Mouse (Mus musculus): ENCODE measurements at regions not wholly inside any gene's neighbourhood (a gene's known extent, or its start where the extent isn't known, plus 50 kb on each side); places are given as distances from the start of the nearest gene placed in this dataset.

DNA sequence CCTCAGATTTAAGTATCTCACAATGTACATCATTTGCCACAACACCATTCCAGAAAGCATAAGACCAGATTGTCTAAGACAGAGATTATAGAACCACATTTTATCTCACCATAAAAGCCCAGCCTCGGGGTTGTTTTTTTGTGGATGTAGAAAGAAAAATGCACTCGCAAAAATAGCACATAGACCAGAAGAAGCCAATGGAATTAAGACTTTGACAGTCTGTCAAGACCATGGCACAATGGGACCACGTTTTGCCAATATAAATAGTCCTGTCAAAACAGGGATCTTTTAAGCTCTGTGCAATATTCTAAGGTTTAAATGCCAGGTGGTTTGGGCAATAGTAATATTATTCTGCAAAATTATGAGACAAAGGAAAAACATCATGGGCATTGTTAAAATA, 547.3 kb downstream of the Adgrl2 start:
- no peak for DNase-seq (ENCODE audit: low spot score in 2 of 2)

DNA sequence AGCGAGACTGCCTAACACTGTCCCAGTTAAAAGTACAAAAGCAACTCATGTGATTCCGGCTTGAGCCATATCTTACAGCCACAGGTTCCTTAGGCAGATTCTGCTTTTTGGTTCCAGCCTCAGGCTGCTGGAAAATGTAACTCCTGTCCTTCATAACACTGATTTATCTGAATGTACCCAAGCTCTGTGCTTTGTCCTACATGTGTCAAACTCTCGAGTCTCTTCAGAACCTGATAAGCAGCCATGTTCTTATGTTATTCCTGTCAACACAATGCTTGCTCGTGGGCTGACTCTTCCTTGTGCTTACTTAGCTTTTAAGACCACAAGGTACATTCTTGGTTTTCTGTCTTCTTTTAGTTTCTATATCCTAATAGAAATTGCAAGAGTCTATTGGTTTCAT, 556.3 kb downstream of the Adgrl2 start:
- DNase-seq (ENCODE audit: low spot score in 2 of 2), result no peak

DNA sequence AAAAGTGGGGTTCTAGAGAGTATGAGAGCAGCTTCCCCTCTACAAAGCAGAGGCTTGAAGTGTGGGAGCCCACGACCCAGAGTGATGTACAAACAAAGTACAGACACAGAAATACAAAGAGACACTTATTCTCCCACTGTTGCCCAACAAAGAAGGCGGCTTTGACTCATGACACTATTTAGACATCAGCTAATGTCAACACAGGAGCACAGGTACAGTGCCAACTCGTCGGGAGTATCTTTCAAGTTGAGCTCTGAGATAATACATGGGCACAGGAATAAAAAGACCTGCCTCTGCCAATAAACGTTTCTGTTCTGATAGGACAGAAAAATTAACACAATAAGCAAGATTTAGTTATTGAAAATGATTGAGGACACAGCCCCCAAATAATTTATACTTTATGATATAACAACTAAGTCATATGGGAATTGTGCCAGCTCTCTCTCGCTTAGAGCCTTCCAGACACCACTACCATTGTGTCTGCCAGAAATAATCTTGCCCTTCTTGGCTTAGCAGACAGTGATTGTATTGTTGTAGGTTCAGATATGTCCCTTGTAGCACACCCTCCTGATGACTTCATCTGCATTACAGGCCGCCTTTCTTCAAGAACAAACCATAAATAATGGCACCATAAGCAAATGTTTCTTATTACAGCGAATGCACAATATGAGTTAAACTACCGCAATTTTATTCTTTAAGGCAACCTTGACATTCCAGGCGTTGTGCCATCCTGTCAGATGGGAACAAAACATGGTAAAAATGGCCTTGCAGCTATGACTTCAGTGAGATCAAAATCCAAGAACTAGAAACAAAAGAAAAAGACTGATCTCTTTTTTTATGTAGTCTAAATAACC, 561.1 kb downstream of the Adgrl2 start:
- no peak for DNase-seq (ENCODE audit: low spot score in 2 of 2)

DNA sequence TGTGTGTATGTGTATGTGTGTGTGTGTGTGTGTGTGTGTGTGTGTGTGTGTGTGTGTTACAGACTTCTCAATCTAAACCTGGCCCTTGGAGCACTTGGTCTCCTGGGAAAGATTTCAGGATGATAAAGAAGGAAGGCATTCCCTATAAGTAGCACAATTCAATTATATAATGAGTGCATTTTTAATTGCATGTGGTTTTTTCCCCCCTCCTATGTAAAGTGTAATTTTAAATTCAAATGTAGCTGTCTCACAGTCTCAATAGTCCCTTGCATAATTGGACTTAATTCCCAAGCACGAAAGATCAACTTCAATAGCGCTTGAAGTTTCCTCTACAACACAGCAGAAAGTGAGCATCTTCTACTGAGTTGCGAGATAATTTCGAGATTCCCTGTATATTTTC, 566.3 kb downstream of the Adgrl2 start:
- DNase-seq (ENCODE audit: low spot score in 2 of 2), result no peak

DNA sequence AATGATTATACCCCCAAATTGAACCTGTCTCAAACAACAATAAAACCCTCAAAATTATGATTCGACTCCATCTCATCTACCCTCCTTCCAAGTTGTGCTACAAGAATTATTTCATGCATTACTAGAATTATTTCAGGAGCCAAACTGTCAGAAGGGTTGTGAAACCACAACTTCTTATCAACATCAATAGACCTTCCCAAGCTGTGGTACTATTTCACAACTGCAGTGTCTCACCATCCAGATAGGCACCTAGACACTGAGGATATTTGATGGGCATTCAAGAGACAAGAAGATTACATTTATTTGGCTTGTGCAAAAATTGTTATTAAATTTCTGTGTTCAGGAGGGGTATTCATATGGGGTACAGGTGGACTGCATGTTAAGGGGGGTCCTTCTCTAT, 567.0 kb downstream of the Adgrl2 start:
- DNase-seq (ENCODE audit: low spot score in 2 of 2), result no peak

DNA sequence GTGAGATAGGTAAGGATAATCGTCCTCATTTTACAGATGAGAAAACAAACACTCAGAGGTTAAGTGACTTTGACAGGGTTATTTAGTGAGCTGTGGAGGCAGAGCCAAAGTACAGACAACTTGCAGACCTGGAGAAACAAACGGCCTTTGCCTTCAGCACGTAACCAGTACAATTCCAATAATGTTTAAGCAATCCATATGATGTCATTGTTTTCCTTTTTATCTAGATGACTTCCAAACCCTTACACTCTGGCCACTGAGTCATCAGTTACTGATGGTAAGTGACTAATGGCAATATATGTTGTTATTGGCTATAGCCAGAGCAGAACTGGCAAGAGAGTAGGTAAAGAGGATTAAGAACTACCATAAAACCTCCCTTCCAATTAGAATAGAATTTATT, 567.6 kb downstream of the Adgrl2 start:
- DNase-seq (ENCODE audit: low spot score in 2 of 2), result no peak

DNA sequence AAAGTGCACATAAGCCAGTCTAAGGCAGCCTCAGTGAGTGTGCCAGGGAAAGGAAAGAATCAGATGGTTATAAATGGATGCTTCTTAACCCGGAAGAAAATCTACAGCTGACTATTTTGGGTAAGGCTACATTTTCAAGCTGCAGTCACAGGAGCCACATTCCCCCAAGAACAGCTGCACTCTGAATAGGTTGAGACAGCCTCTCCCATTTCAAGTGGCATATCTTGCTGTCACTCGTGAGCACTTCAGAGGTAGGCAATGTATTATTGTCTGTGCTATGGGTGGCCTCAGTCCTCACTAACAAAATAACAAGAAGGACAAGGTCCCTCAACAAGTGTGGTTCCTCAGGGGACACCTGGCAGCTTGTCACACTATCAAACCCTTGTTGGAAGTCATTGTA, 568.1 kb downstream of the Adgrl2 start:
- DNase-seq (ENCODE audit: low spot score in 2 of 2), result no peak

DNA sequence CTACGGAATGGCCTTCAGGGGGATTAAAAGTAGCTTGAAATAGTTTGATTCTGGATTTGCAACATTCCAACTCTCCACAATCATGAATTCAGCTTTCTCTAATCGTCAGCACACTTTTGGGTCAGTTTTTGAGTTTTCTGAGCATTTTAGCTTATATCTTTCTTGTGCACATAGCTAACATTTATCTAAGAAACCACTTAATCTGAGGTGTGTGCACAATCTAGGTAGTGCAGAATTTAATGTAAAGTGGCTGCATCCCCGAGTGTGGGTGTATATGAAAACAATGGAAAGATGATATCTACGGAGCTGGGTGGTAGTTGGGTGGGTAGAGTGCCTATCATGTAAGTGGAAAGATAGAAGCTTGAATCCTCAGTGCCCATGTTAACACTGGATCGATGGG, 570.1 kb downstream of the Adgrl2 start:
- DNase-seq (ENCODE audit: low spot score in 2 of 2), result no peak

DNA sequence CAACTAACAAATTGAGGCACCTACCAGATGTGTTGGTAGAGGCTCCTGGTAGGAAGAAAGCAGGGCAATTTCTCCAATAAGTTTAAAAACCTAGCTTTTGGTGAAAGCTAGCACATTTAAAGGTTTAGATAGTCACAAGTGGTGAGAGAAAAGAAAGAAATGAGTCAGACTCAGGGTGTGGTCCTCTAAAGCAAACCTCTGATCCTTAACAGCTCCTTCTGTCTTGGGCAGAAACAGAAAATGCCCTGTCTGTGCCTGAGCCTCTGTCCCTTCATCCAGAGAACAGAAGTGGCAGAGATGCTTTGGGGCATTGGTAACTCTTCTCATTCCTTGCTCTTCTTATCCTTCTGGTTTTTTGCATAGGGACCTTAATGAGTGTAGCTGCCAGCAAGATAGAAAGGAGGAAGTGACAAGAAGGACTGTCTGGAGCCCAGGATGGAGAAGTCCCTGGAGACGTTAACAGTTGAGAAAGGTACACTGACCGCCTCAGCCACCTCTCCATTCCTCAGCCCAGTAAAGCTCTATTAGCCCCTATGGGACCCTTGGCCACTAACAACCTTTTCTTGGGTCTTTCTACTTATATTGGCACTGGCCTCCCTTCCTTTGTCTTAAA, 570.8 kb downstream of the Adgrl2 start:
- DNase-seq (ENCODE audit: low spot score in 2 of 2), result no peak

DNA sequence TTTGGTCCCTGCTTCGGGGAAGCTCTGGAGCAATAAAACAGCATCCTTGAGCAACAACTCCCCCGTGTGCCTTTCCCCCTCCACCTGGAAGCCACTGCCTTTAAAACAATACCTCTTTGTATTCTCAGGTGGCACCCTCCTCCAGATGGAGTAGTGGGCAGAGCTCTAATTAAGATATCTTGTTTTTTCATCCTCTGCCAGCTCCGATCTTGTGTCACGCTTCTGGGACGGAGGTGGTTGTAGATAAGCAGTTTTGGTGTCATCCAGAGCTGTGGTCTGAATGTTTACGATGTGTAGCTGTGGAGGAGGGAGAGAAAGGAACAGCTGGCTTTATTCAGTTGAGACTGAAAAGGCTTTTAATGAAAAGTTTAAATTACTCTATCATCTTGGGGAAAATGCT, 572.3 kb downstream of the Adgrl2 start:
- DNase-seq (ENCODE audit: low spot score in 2 of 2), result no peak

DNA sequence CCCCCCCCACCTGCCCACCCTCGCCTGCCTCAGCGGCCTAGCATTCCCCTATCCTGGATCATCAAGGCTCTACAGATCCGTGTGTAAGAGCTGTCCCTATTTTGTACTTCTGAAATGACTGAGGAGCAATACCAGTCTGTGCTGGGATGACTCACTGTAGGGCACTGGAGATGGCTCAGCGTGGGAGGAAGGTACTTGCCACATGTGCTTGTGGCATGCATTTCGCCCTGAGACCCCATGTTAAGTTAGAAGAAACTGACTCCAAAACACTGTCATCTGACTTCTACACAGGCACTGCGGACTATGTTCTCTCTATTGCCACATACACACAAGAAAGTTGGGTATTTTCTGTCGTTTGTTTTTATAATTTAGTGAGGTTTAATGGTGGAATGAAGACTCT, 574.9 kb downstream of the Adgrl2 start:
- DNase-seq (ENCODE audit: low spot score in 2 of 2), result no peak

DNA sequence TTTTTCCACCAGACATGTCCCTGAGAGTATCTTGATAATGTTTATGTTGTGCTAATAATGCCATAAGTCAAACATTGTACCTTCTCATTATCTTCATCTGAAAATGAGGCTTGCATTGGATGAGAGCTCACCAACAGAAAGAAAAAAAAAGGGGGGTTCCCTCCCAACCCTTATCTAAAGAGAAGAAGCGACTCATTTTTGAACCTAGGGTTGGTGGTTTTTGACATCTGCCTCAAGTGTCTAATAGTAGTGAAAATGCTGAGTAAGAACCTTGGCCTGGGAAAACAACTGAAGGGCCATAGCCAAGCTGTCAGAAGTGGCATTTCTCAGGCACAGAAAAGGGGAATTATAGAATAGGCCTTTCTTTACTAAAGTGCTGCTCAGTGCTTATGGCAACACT, 577.3 kb downstream of the Adgrl2 start:
- no peak for DNase-seq (ENCODE audit: low spot score in 2 of 2)

DNA sequence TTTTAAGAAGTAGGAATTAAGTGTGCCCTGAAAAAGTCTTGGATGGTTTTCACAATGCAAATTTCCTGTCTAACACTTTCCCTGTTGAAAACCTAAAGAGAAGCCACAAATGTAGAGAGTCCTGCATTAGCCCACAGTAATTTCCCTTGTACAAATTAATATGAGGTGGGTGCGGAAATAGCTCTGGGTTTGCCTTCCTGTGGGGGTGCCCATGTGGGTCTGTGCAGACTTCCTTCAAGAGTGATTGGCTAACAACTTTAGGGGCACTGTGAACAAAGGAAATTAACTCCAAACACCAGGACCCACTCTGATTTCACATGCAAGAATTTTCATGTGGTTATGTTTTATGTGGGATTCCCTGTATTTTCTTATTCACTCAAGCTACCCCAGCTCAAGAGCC, 578.2 kb downstream of the Adgrl2 start:
- no peak for DNase-seq (ENCODE audit: low spot score in 2 of 2)

DNA sequence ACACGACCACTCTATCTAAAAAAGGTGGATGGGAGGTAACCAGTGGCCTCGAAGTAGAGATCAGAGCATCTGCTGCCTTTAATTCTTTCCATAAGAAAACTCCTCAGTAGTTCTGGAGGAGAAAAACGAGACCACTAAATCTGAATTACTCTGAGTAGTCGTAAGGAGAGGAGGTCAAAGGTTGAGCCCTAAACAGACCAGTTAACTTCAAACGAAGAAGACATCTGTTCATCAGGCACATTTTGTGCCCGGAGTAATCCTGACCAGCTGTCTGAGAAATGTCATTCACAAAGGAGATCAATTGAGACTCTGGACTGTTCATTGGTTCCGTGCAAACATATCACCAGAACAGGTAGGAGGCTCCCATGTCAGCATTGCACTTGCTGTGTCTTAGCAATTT, 592.0 kb downstream of the Adgrl2 start:
- no peak for DNase-seq (ENCODE audit: low spot score in 2 of 2)

DNA sequence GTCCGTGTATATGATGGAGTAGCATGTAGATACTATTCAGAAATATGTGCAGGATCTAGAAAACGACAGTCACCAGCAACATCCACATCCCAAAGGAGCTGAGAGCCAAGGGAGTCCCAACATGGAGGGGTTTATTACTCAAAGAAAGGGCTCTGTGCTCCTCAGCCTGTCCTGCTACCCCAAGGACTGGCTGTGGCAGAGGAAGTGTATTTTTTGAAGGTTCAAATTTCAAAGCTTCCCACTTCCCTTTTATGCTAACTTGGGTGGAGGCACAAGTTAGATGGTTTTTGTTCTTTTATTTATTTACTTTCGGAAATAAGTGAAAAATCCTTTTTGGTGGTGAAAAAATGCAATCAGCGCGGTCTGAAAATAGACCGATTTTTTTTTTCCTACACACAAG, 602.8 kb downstream of the Adgrl2 start:
- DNase-seq (ENCODE audit: low spot score in 2 of 2), result no peak

DNA sequence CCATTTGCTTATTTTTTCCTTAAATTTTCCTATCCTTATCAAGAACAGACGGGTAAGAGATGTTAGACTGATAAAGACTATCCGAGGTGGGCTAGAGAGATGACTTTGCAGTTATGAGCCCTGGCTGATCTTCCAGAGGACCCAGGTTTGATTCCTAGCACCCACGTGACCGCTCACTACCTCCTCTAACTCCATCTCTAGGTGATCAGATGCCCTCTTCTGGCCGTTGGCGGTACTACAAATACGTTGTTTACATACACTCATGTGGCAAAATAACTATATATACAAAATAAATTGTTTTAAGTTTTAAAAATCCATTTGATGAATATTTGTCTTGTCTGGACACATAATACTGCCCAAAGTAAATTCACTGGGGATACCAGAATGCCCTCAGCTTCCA, 604.6 kb downstream of the Adgrl2 start:
- DNase-seq (ENCODE audit: low spot score in 2 of 2), result no peak

DNA sequence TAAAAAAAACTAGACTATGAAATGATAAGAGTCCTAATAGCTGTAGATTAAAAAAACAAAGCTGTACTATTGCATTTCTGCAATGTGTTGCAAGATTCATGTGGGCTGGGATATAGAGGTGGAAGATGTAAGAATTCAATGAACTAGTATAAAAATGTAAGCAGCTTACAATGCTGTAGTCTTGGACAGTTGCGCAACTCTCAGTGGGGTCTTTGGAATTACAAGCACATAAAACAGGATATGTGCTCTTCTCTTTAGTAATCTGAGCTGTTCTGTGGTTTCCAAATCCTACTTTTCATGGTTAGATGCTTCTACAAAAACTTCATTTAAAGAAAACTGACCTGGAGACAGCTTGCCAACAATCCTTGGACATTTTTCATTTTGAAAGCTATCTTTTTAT, 609.3 kb downstream of the Adgrl2 start:
- no peak for DNase-seq (ENCODE audit: low spot score in 2 of 2)

DNA sequence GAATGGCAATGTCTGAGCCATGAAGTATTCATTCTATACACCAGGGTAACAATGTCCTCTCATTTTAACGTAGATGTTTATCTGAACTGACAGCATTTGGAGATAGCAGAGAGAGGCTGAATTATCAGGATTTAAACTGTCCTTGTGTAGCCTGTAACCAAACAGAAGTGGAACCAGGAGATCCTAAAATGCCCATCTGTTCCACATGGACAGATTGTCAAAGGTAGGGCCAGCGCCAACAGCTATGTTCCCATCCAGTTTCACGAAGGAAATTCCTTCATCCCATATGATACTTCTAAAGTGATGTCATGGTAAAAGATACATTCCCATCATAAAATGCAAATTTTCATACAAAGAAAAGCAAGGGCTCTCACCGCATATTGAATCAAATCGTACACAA, 627.0 kb downstream of the Adgrl2 start:
- DNase-seq (ENCODE audit: low spot score in 2 of 2), result no peak

DNA sequence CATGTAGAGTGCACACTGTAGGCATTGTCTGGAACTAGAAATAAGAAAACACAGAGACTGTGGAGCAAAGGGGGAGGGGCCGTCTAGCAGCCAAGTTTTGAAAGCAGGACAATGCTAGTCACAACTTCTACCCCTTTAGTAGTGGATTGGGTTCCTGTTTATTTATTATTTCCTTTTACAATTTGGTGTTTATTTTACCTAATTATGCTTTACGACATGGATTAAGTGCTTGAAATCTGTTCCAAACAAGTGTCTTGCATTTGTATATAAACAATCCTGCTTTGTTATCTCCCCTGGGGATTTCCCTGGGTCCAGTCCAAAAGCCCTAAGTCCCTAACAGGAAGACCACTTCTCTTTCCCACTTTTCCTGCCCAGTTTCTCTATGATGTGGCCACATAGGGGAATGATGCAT, 627.9 kb downstream of the Adgrl2 start:
- peak in 1 of 2 experiments; percentile 3 for DNase-seq (ENCODE audit: low spot score in 2 of 2)

DNA sequence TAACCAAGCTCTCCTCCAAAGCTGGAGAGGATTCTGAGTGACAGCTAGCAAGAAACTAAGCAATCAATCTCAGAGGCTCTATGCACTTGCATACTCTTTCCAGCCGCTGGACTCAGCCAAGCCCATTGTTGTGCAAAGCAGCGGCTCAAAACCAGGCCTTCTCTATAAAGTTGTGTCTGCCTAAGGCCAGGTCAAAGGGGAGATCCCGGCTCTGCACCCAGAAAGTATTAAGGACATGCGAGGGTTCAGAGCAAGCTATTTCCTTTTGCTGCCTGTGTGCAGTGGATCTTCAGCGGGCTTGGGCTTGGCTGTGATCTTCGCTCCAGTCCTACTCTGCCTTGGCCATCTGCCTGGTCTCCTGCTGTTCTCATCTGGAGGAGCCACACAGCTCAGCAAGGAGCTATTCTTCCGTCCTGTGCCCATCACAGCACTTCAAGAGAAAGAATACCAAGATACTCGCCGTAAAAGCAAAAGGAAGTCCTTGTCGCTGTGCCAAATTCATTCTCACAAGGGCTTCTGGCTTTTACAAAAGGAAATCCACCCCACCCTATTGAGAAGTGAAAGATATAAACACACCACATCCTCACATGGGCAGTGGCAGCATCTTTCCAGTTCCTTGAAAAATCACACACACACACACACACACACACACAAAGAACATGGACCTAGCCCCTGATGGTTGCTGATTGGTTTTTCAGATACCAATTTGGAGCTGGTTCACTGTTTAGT, 646.6 kb downstream of the Adgrl2 start:
- DNase-seq (ENCODE audit: low spot score in 2 of 2), result peak; percentile 26 to 66

DNA sequence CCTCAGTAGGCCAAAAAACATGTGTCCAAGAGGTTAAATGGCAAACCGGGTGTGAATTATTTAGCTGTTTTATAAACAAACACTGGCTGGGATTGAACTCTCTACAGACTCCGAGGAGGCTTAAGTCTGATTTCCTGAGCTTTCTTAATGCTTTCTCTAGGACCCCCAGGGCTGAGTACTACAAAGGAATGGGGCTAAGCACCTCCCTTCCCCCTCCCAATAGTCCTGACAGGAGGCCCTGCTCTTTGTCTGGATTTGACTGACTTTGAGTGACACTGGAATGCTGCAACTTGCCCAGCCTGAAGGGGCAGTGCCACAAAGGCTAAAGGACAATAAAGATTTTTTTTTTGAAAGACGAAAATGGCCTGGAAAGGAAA, 647.1 kb downstream of the Adgrl2 start:
- DNase-seq (ENCODE audit: low spot score in 2 of 2), result no peak

DNA sequence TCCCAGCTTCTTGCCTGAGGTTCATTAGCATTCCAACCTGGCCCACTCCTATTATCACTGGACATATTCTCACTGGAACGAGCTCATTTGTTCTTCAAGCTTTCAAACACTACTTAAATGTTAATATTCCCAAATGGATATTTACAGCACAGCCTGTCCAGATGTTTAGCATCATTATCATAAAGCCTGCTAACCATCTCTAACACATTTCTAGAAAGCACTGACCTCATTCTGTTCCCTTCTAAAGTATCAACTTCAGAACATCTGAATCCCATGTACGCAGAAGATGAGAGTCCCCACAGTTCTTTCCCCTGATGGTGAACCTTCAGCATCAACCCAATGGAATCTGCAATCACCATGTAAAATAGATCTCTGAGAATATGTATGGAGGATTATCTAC, 651.1 kb downstream of the Adgrl2 start:
- DNase-seq (ENCODE audit: low spot score in 2 of 2), result no peak

DNA sequence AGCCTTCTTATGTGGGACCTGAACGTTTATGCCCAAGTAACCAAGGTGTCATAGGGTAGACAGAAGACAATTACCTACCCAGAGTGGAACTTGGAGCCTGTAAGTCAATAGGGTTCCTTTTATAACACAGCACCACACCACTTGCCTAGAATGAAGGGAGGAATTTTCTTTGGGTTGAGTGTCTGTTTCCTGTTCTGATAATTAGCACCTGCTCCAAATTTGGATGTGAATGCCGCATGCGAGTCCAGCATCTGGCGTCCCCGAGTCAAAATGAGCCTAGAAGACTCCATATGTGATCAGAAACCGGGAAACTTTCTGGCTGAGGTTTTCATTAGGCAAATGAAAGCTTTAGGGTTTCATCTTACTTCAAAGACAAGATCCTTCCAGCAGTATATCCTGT, 653.7 kb downstream of the Adgrl2 start:
- no peak for DNase-seq (ENCODE audit: low spot score in 2 of 2)

All from cerebellum, postnatal 4 days (tissue).